Mouse (Mus musculus) heart, embryonic 13.5 days (tissue): ENCODE results near the gene Wap. TPM values are rescaled to one million over a fixed set of nuclear protein-coding genes. Genes with fewer than 3 reads are reported as not detected.

Experiments used
- ATAC-seq: fragments of 200-750 bp; cut with Nextera tagmentation; 2 replicates; pipeline ENCODE4 v1.8.0; 2017; ENCODE audit warnings: moderate TSS enrichment; ENCODE audit not compliant: insufficient number of reproducible peaks, low FRiP score, low TSS enrichment; ENCODE audit errors: extremely low read depth
- H3K27ac ChIP-seq: fragments of 300-500 bp; sonication (generic); replicated peaks from 2 replicates; pipeline ENCODE4 v1.5.1; 2015; ENCODE audit warnings: moderate library complexity, mild to moderate bottlenecking, inconsistent platforms
- H3K27me3 ChIP-seq: fragments of 300-500 bp; sonication (generic); replicated peaks from 2 replicates; pipeline ENCODE4 v1.6.1; 2015; ENCODE audit warnings: mild to moderate bottlenecking, inconsistent platforms
- H3K36me3 ChIP-seq: fragments of 300-500 bp; sonication (generic); 2 replicates; pipeline ENCODE4 v1.6.1; 2015; ENCODE audit warnings: mild to moderate bottlenecking, inconsistent platforms
- H3K4me1 ChIP-seq: fragments of 300-500 bp; sonication (generic); 2 replicates; pipeline ENCODE4 v1.6.1; 2015; ENCODE audit warnings: inconsistent platforms
- H3K4me2 ChIP-seq: fragments of 300-500 bp; sonication (generic); 2 replicates; pipeline ENCODE4 v1.6.1; 2015; ENCODE audit warnings: inconsistent platforms, mild to moderate bottlenecking, moderate library complexity
- H3K4me3 ChIP-seq: fragments of 300-500 bp; sonication (generic); 2 replicates; pipeline ENCODE4 v1.5.1; 2015; ENCODE audit warnings: moderate library complexity, mild to moderate bottlenecking, inconsistent platforms
- H3K9ac ChIP-seq: fragments of 300-500 bp; sonication (generic); 2 replicates; pipeline ENCODE4 v1.6.1; 2015; ENCODE audit warnings: inconsistent platforms, mild to moderate bottlenecking, moderate library complexity
- H3K9me3 ChIP-seq: fragments of 300-500 bp; sonication (generic); 2 replicates; pipeline ENCODE4 v1.6.1; 2016; ENCODE audit warnings: inconsistent platforms
- WGBS: fragments of 180-500 bp; shearing (Covaris S2); methylation state at CpG from one replicate; pipeline ENCODE4 v1.1.7; 2015; ENCODE audit warnings: mixed read lengths; 5-methylcytosine and 5-hydroxymethylcytosine counted together
- polyA plus RNA-seq: library from polyadenylated mRNA; unstranded; fragments of >200 nt; fragmentation: Nextera tagmentation; extraction: Ambion mirVana; gene quantifications from 2 replicates; pipeline ENCODE4 v1.2.1, GENCODE M21; 2015

Gene Wap
- polyA plus RNA-seq, 1 experiment from 2014 or later, result not detected

DNA sequence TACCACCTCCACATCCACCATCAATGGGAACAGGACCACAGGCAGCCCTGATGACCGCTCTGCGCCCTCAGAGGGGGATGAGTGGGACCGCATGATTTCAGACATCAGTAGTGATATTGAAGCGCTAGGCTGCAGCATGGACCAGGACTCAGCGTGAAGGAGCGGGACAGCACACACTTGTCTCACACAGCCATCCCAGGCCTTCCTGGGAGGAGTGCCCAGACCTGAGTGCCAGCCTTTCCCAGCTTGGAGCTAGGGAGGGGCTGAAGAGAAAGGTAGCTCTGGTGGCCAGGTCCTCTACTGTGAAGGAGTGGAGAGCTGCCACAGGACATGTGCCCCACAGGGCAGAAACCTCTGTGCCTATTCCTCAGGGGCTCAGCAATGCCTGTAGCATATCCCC is 42.2 kb downstream of the Wap start:
- ATAC-seq, result no peak
- H3K4me3 ChIP-seq, result no peak overlapping the region
- no peak overlapping the region for H3K4me2 ChIP-seq
- no peak overlapping the region for H3K9ac ChIP-seq
- no peaks in the 10 kb centered on the region for H3K9me3 ChIP-seq
- peaks cover 52% of the 10 kb centered on the region for H3K4me1 ChIP-seq
- H3K36me3 ChIP-seq, result peaks cover 78% of the 10 kb centered on the region
- 96% methylated on average over 6 of the region's 6 CpGs for WGBS
- H3K27ac ChIP-seq, result no peak overlapping the region
- H3K27me3 ChIP-seq, result peaks cover 27% of the 10 kb centered on the region

DNA sequence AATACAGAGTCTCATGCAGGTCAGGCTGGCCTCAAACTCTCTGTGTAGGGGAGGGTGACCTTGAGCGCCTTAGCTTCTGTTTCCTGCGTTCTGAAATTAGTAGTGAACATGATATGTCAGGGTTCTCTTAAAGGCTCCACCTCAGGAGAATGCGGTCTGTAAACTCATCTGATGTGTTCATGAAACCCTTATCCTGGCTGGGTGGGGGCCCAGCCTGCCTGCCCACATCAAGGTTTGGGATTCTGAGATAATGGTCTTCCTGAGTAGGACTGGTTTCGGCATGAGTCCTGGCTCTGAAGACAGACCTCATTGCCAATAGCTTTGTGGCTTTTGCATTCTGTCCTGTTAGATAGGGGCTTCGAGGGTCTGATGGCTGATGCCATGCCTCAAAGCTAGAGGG is 43.1 kb downstream of the Wap start:
- H3K4me2 ChIP-seq, result no peak overlapping the region
- H3K27me3 ChIP-seq, result peaks cover 19% of the 10 kb centered on the region
- peaks cover 52% of the 10 kb centered on the region for H3K4me1 ChIP-seq
- WGBS, result 59% methylated on average over 5 of the region's 5 CpGs
- no peak overlapping the region for H3K9ac ChIP-seq
- peaks cover 87% of the 10 kb centered on the region for H3K36me3 ChIP-seq
- no peak overlapping the region for H3K4me3 ChIP-seq
- no peak for ATAC-seq
- H3K27ac ChIP-seq, result no peak overlapping the region
- H3K9me3 ChIP-seq, result no peaks in the 10 kb centered on the region

DNA sequence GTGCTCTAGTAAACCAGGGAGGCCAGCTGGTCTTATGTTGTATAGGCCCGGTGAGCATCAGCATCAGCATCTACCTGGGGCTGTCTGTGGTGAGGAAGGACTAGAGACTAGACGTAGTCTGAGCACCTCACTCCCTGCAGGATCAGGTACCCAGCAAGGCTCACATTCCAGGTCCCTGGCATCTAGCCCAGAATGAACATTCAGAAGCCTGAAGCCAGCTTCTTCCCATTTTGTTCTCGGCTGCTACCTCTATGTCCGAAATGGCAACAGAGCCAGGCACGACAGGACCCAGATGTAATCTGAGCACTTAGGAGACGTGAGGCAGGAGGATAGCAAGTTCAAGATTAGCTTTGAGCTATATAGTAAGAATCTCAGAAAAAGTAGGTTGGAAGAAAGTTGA is 43.6 kb downstream of the Wap start:
- no peak overlapping the region for H3K4me2 ChIP-seq
- H3K9ac ChIP-seq, result no peak overlapping the region
- no peak for ATAC-seq
- peaks cover 92% of the 10 kb centered on the region for H3K36me3 ChIP-seq
- H3K4me1 ChIP-seq, result peaks cover 48% of the 10 kb centered on the region
- WGBS, result 54% methylated on average over 6 of the region's 6 CpGs
- H3K27me3 ChIP-seq, result peaks cover 14% of the 10 kb centered on the region
- H3K4me3 ChIP-seq, result no peak overlapping the region
- H3K27ac ChIP-seq, result 0 out of 2 replicates have a peak overlapping the region, but pooled peaks have one; percentile 29
- H3K9me3 ChIP-seq, result no peaks in the 10 kb centered on the region

DNA sequence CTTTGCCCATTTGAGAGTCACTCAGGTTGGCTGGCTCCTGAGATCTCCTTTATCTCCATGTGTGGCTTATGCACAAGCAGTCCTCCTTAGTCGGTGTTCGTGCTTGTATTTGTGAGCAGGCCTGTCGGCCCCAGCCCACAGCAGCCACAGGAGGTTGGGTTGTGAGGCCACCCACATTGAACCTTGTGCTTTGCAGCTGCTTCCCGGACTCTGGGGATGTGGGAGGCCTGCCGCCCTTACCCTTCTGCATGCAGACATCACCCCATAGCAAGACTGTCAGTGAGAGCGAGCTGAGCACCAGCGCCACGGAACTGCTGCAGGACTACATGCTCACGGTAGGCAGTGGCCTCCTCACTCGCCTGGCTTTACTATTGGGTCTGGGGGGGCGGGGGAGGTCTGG is 45.0 kb downstream of the Wap start:
- Histone ChIP-seq H3K9me3 (no peaks in the 10 kb centered on the region), H3K4me2 (no peak overlapping the region), H3K36me3 (peaks cover 98% of the 10 kb centered on the region), H3K27me3 (0 out of 2 replicates have a peak, but pooled peaks cover 4% of the 10 kb centered on the region), H3K9ac (no peak overlapping the region), H3K27ac (no peak overlapping the region), H3K4me1 (peaks cover 37% of the 10 kb centered on the region), H3K4me3 (no peak overlapping the region)
- WGBS, result 83% methylated on average over 11 of the region's 11 CpGs
- no peak for ATAC-seq

DNA sequence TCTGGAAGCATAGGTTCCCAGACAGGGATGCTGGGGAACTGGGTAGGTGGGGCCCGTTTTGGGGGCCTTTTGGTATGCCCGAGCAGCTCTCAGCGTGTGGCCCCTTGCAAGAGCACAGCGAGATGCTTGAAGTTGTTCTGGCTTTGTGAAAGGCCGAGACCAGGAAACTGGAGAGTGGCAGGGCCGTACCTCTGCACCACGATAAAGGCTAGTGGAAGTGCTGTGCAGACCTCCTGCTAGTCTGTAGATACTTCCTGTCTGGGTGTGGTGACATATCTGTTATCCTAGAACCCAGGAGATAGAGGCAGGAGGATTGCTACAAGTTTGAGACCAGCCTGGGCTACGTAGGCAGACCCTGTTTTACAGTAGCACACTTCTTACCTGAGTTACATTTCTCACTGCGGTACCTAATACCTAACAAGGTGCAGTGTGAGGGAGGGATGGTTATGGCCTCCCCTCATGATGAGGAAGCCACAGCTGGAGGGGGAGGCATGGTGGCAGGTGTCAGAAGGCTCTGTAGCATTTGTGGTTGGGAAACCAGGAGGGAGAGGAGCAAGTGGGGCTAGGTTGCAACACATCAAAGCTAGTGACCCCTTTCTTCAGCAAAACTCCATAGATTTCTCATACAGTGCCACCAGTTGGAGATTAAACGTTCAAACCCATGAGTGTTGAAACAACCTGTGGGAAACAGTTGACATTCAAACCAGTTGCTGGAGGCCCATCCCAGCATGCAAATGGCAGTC is 47.3 kb downstream of the Wap start:
- Histone ChIP-seq H3K36me3 (peaks cover 86% of the 10 kb centered on the region), H3K4me1 (peaks cover 41% of the 10 kb centered on the region), H3K9me3 (no peaks in the 10 kb centered on the region), H3K27me3 (0 out of 2 replicates have a peak, but pooled peaks cover under 1% of the 10 kb centered on the region), H3K9ac (no peak overlapping the region), H3K4me2 (no peak overlapping the region), H3K4me3 (no peak overlapping the region), H3K27ac (no peak overlapping the region)
- 77% methylated on average over 10 of the region's 10 CpGs for WGBS
- ATAC-seq, result no peak

DNA sequence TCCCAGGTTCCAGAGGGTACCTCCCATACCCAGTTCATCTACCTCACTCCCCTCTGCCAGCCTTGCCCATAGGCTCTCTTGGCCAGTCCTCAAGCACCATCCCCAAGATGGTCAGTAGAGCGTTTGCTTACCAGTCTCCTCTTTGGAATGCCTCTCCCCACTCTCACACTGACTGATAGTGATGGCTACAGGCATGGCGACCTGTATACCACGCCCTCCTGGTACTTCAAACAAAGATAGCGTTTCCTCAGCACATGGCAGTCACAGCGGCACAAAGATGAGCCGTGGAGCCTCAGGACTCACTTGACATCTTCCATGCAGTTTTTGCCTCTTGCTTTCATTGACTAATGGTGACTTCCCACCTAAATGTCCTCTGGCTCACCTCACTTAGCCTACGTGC is 48.6 kb downstream of the Wap start:
- peaks cover 86% of the 10 kb centered on the region for H3K36me3 ChIP-seq
- H3K4me3 ChIP-seq, result no peak overlapping the region
- ATAC-seq, result no peak
- H3K27me3 ChIP-seq, result no peaks in the 10 kb centered on the region
- H3K9me3 ChIP-seq, result no peaks in the 10 kb centered on the region
- no peak overlapping the region for H3K27ac ChIP-seq
- no peak overlapping the region for H3K4me2 ChIP-seq
- H3K4me1 ChIP-seq, result peaks cover 34% of the 10 kb centered on the region
- WGBS, result 68% methylated on average over 7 of the region's 7 CpGs
- no peak overlapping the region for H3K9ac ChIP-seq

DNA sequence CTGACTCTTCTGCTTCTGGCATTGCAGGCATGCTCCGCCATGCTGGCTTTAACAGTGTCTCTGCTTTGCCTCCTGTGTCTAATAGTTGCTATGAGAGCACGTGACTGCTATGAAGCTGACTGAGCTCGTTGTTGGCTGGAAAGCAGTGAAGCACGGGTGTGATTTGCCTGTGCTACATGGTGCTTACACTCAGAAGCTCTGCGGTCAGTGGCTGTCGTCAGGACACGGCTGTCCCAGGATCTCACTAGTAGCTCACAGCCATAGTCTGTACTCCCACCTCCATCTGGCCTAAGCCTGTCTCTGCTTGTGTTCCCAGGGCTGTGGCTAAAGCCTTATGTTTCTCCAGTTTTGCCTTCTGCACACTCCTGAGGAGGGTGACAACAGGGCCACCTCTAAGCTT is 50.1 kb downstream of the Wap start:
- Histone ChIP-seq H3K4me1 (peaks cover 22% of the 10 kb centered on the region), H3K36me3 (peaks cover 74% of the 10 kb centered on the region), H3K9ac (no peak overlapping the region), H3K9me3 (no peaks in the 10 kb centered on the region), H3K4me3 (no peak overlapping the region), H3K27ac (no peak overlapping the region), H3K4me2 (no peak overlapping the region), H3K27me3 (no peaks in the 10 kb centered on the region)
- WGBS, result 85% methylated on average over 7 of the region's 7 CpGs
- no peak for ATAC-seq

DNA sequence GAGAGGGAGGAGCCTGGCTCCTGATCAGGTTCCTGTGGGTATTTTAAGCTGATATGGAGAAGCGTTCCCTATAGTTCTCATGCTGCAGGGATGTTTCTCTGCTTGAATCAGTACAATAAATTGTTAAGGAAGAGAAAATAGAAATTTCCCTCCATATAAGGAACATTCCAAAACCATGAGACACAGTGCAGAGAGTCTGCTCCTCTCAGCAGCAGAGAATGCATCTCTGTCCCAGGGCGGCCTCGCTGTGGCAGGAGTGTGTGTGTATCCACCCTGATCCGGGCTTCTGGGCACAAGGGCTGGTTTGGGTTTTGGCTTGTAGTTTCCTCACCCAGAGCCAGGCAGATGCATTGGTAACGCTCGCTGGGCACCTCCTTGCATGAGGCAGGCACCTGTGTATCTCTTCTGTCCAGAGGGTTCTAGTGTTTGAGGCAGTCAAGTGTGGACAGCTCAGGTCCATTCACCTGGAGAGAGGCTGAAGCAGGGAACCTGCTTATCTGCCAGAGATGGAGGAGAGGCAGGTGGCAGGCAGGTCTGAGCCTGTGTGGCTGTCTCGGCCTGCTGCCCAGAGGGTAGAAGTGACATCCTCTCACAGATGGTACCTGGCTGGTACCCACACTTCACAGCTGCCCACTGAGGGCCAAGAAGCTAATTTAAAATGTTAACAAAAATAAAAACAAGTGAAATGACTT is 51.0 kb downstream of the Wap start:
- ATAC-seq, result no peak
- Histone ChIP-seq H3K9me3 (no peaks in the 10 kb centered on the region), H3K4me3 (no peak overlapping the region), H3K4me1 (peaks cover 22% of the 10 kb centered on the region), H3K27ac (no peak overlapping the region; the same call in 1 of the 2 replicates), H3K36me3 (peaks cover 71% of the 10 kb centered on the region), H3K27me3 (no peaks in the 10 kb centered on the region), H3K9ac (no peak overlapping the region), H3K4me2 (no peak overlapping the region)
- WGBS, result 75% methylated on average over 7 of the region's 7 CpGs

DNA sequence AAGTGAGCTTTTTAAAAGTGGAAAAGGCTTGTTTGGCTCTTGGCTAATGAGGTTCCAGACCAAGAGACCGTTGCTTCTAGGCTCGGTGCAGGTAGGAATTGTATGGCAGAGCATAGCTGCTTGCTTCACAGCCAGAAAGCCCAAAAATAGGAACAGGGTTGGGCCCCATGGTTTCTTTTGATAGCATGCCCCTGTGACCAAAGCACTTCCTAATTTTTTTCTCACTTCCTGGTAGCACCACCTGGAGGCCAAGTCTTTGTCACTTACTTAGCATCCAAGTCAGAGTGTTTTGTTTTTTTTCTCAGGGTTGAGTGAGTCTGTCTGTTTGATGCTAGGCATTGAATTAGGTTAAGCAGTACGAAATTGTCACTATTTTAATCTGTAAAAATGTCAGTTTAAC is 51.8 kb downstream of the Wap start:
- H3K9me3 ChIP-seq, result no peaks in the 10 kb centered on the region
- H3K36me3 ChIP-seq, result peaks cover 63% of the 10 kb centered on the region
- H3K4me1 ChIP-seq, result peaks cover 22% of the 10 kb centered on the region
- 61% methylated on average over 3 of the region's 3 CpGs for WGBS
- no peak overlapping the region for H3K4me2 ChIP-seq
- no peak overlapping the region for H3K9ac ChIP-seq
- no peak for ATAC-seq
- no peak overlapping the region for H3K4me3 ChIP-seq
- no peaks in the 10 kb centered on the region for H3K27me3 ChIP-seq
- H3K27ac ChIP-seq, result no peak overlapping the region

DNA sequence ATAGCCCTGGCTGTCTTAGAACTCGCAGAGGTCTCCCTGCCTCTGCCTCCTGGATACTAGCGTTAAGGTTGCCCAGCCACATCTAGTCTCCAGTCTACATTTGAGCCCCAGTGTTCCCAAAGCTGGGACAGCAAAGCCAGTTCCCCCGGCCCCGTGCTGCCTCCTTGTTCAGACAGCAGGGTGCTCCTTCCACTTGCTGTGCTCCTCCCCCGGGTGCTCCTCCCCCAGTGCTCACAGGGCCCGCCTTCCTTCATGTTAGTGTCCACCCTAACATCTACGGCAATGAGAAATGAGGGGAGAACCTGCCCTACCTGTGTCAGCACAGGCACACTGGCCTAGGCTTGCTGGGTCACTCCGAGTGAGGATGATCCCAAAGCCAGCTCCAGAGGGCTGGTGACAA is 52.7 kb downstream of the Wap start:
- ATAC-seq, result no peak
- Histone ChIP-seq H3K9me3 (no peaks in the 10 kb centered on the region), H3K4me3 (no peak overlapping the region), H3K27ac (no peak overlapping the region), H3K36me3 (peaks cover 55% of the 10 kb centered on the region), H3K9ac (no peak overlapping the region), H3K27me3 (no peaks in the 10 kb centered on the region), H3K4me1 (peaks cover 22% of the 10 kb centered on the region), H3K4me2 (no peak overlapping the region)
- WGBS, result 84% methylated on average over 8 of the region's 8 CpGs
